In genomic region chr9:96538916-96539315, GRCm38 (mm10) we compare ENCODE assay signal across 24 mouse cellular contexts. TPM values are rescaled to one million over a fixed set of nuclear protein-coding genes. Genes with fewer than 3 reads are reported as not detected.
A peak's percentile ranks its signal among the peaks of the same experiment; 100 is the strongest.
DNase-seq lines count a peak whose midpoint lies in the region; ATAC-seq lines count a peak whose summit lies in the region.
"Had no signal": no experiment of that assay in that cellular context is flagged by ENCODE, and none has a peak within 500 bp of the region (broad histone marks: within the 10 kb centered on the region; RNA-seq: fewer than 3 reads in every experiment).

No protein-coding gene starts in this region.

- no peaks in the 10 kb centered on the region for H3K27me3 ChIP-seq in liver, embryonic 11.5 days (replicated peaks; ENCODE audit: control insufficient read depth, insufficient read depth, low read length)
- H3K27me3 ChIP-seq: hindbrain, embryonic 13.5 days; limb, embryonic 13.5 days had no signal

- no peak overlapping the region for H3K9ac ChIP-seq in liver, embryonic 11.5 days (ENCODE audit: low read depth, low read length)
- H3K9ac ChIP-seq: hindbrain, embryonic 13.5 days; limb, embryonic 13.5 days had no signal

- DNase-seq in gastrocnemius, postnatal 25 days: peak; percentile 52
- no peak for DNase-seq in gastrocnemius, adult 18-20 months (ENCODE audit: low spot score)
- DNase-seq in liver, embryonic 11.5 days (ENCODE audit: low spot score): peak; percentile 25
- DNase-seq in liver: no peak
- DNase-seq in ZHBTc4 (ENCODE audit: low read depth, low spot score): peak; percentile 88
- DNase-seq in lung, postnatal 25 days (ENCODE audit: low spot score): peak; percentile 39
- no peak for DNase-seq in urinary bladder, postnatal 14 days (ENCODE audit: low spot score)
- DNase-seq in layer of hippocampus, postnatal 14 days (ENCODE audit: low spot score in 2 of 2): no peak
- DNase-seq: cerebellum, postnatal 14 days; thymus, adult 2 months had no signal

- H3K36me3 ChIP-seq in liver, embryonic 11.5 days (ENCODE audit: control insufficient read depth, insufficient read depth, low read length): 0 out of 2 replicates have a peak, but pooled peaks cover 2% of the 10 kb centered on the region

- ATAC-seq in liver, embryonic 11.5 days (replicated peaks; ENCODE audit: low FRiP score): no peak
- ATAC-seq: intestine, embryonic 16.5 days; midbrain, embryonic 16.5 days had no signal

- H3K4me1 ChIP-seq in liver, embryonic 11.5 days (replicated peaks; ENCODE audit: control insufficient read depth, insufficient read depth, low read length): peaks cover 5% of the 10 kb centered on the region; the same call in 1 of the 2 replicates

- H3K4me3 ChIP-seq in liver, embryonic 11.5 days (ENCODE audit: low read depth, low read length): no peak overlapping the region
- H3K4me3 ChIP-seq: hindbrain, embryonic 13.5 days; layer of hippocampus, adult 2 months; left cerebral cortex, adult 2 months; limb, embryonic 13.5 days had no signal

- H3K4me2 ChIP-seq in liver, embryonic 11.5 days: no peak overlapping the region
- H3K4me2 ChIP-seq: hindbrain, embryonic 13.5 days; limb, embryonic 13.5 days had no signal

- no peak overlapping the region for H3K27ac ChIP-seq in liver, embryonic 11.5 days (ENCODE audit: low read depth, low read length)
- H3K27ac ChIP-seq: hindbrain, embryonic 13.5 days; layer of hippocampus, adult 2 months; left cerebral cortex, adult 2 months; limb, embryonic 13.5 days; macrophage had no signal

- WGBS in liver, embryonic 11.5 days: 60% methylated on average over 10 of the region's 10 CpGs

- no peaks in the 10 kb centered on the region for H3K9me3 ChIP-seq in liver, embryonic 11.5 days (ENCODE audit: control insufficient read depth, low read length)
- H3K9me3 ChIP-seq: G1E; hindbrain, embryonic 13.5 days; limb, embryonic 13.5 days had no signal

RNA-seq across cellular contexts. Expression of gene Gm28729, which starts 13.9 kb away (rescaled TPM):
- total RNA-seq in gastrocnemius, postnatal 25 days (2021): under 1 TPM; 0.13 to 0.19 TPM
- total RNA-seq in gastrocnemius, adult 18-20 months (2021): not detected
- polyA plus RNA-seq in liver, embryonic 11.5 days (2014; fragmentation: Nextera tagmentation; extraction: Ambion mirVana): not detected in 2 replicates
- total RNA-seq in layer of hippocampus, postnatal 14 days (2021): under 1 TPM; 0.38 to 0.81 TPM
- total RNA-seq: heart, adult 18-20 months; left cerebral cortex, adult 2 months had no signal
- polyA plus RNA-seq: C2C12; embryonic facial prominence, embryonic 11.5 days; G1E; heart, postnatal 0 days; intestine, embryonic 16.5 days; neural tube, embryonic 11.5 days; small intestine, adult 2 months had no signal

Comparison
In these comparisons a context has a peak if more than half of its experiments do, and no peak if none do; other contexts are left out.
1. DNase-seq: peak in gastrocnemius, postnatal 25 days (single experiment), liver, embryonic 11.5 days (single experiment), ZHBTc4 (single experiment) and lung, postnatal 25 days (single experiment); none in gastrocnemius, adult 18-20 months (single experiment), liver (single experiment), urinary bladder, postnatal 14 days (single experiment) and layer of hippocampus, postnatal 14 days (0 of 2).